8 mouse cellular contexts compared by ENCODE assay signal in the genomic region with DNA sequence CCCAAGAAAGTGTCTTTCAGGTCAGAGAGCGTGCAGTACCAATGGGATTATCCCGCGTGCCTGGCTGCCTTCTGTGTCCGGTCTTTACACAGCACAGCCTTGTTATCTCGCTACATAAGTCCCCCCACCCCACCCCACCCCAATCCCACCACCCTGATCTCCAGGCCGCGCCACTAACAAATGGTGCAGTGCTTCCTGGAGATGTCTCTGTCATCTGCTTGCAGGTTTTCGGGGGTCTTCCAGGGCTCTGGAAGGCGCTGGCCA. TPM values are rescaled to one million over a fixed set of nuclear protein-coding genes. Genes with fewer than 3 reads are reported as not detected.
DNase-seq lines count a peak whose midpoint lies in the region; ATAC-seq and TF ChIP-seq lines count a peak whose summit lies in the region.

A gene (minus strand): TSS at position 43 of the 264 bp plus-strand sequence.

- H3K27me3 ChIP-seq in heart, embryonic 11.5 days (ENCODE audit: control insufficient read depth, insufficient read depth, low read length), result peaks cover 8% of the 10 kb centered on the region
- no peaks in the 10 kb centered on the region for H3K27me3 ChIP-seq in midbrain, postnatal 0 days (ENCODE audit: insufficient read depth, low read length)

- no peak for DNase-seq in left cerebral cortex, adult 18-20 months (ENCODE audit: low spot score in 2 of 2)
- DNase-seq in left cerebral cortex, adult 9 months (ENCODE audit: low spot score in 2 of 2), result no peak
- DNase-seq in left cerebral cortex, adult 8-10 months (ENCODE audit: low spot score in 2 of 2), result no peak
- DNase-seq in midbrain, postnatal 0 days (ENCODE audit: low spot score), result no peak
- DNase-seq in frontal cortex, postnatal 10 days (ENCODE audit: low spot score in 2 of 2), result no peak
- DNase-seq in right cerebral cortex, postnatal 4 days, result no peak

- H3K27ac ChIP-seq in heart, embryonic 11.5 days (ENCODE audit: low read depth, low read length), result peak within 1 kb of the TSS; percentile 83
- peak within 1 kb of the TSS; percentile 88 for H3K27ac ChIP-seq in midbrain, postnatal 0 days (ENCODE audit: low read depth, low read length)

- TF ChIP-seq CTCF in midbrain, postnatal 0 days (IDR thresholded peaks at IDR 0.05), result no peak

- WGBS in heart, embryonic 11.5 days (ENCODE audit: insufficient replicate concordance), result 0% methylated on average over 9 of the region's 9 CpGs
- 2% methylated on average over 9 of the region's 9 CpGs for WGBS in midbrain, postnatal 0 days

- H3K4me2 ChIP-seq in heart, embryonic 11.5 days, result peak within 1 kb of the TSS; percentile 100
- H3K4me2 ChIP-seq in midbrain, postnatal 0 days (ENCODE audit: low read depth, low read length, poor library complexity, severe bottlenecking), result peak within 1 kb of the TSS; percentile 89

- peak within 1 kb of the TSS; percentile 85 for H3K9ac ChIP-seq in heart, embryonic 11.5 days (ENCODE audit: low read depth, low read length)
- peak within 1 kb of the TSS; percentile 86 for H3K9ac ChIP-seq in midbrain, postnatal 0 days (replicated peaks; ENCODE audit: low read length, poor library complexity, severe bottlenecking)

- H3K4me3 ChIP-seq in heart, embryonic 11.5 days (ENCODE audit: low read depth, low read length), result peak within 1 kb of the TSS; percentile 87
- peak within 1 kb of the TSS; percentile 74 for H3K4me3 ChIP-seq in midbrain, postnatal 0 days (ENCODE audit: low read depth, low read length)

- no peaks in the 10 kb centered on the region for H3K9me3 ChIP-seq in heart, embryonic 11.5 days (replicated peaks; ENCODE audit: control insufficient read depth, low read length)
- no peaks in the 10 kb centered on the region for H3K9me3 ChIP-seq in midbrain, postnatal 0 days (ENCODE audit: low read length)

- ATAC-seq in common myeloid progenitor, adult 5-6 weeks (replicated peaks; ENCODE audit: low read depth, poor library complexity, severe bottlenecking), result no peak
- no peak for ATAC-seq in heart, embryonic 11.5 days (replicated peaks; ENCODE audit: insufficient number of reproducible peaks, low FRiP score, low TSS enrichment)
- ATAC-seq in midbrain, postnatal 0 days (ENCODE audit: low FRiP score), result no peak

- H3K4me1 ChIP-seq in heart, embryonic 11.5 days (ENCODE audit: control insufficient read depth, insufficient read depth, low read length), result peaks cover 8% of the 10 kb centered on the region; the same call in 1 of the 2 replicates
- H3K4me1 ChIP-seq in midbrain, postnatal 0 days (ENCODE audit: insufficient read depth, low read length), result peaks cover 5% of the 10 kb centered on the region; the same call in 1 of the 2 replicates

- no peaks in the 10 kb centered on the region; the same call in 1 of the 2 replicates for H3K36me3 ChIP-seq in heart, embryonic 11.5 days (ENCODE audit: control insufficient read depth, insufficient read depth, low read length)
- peaks cover 12% of the 10 kb centered on the region; the same call in 1 of the 2 replicates for H3K36me3 ChIP-seq in midbrain, postnatal 0 days (ENCODE audit: insufficient read depth, low read length)

RNA-seq across cellular contexts. Expression of the gene that starts here (rescaled TPM):
- total RNA-seq in left cerebral cortex, adult 18-20 months (2021), result 100 to 1,000 TPM; 205 to 227 TPM
- 64.8 and 74.6 TPM in 2 replicates for total RNA-seq in common myeloid progenitor, adult 5-6 weeks (2017)
- 322 and 360 TPM in 2 replicates for polyA plus RNA-seq in heart, embryonic 11.5 days (2014; fragmentation: Nextera tagmentation; extraction: Ambion mirVana)
- total RNA-seq in left cerebral cortex, adult 8-10 months (2022), result 100 to 1,000 TPM; 191 to 212 (median 201) TPM
- total RNA-seq in midbrain, postnatal 0 days (2014; rRNA removed), result 117 and 136 TPM in 2 replicates
- polyA plus RNA-seq in midbrain, postnatal 0 days (2015; fragmentation: Nextera tagmentation; extraction: Ambion mirVana), result 334 and 339 TPM in 2 replicates
